15 mouse cellular contexts compared by ENCODE assay signal in the genomic region with DNA sequence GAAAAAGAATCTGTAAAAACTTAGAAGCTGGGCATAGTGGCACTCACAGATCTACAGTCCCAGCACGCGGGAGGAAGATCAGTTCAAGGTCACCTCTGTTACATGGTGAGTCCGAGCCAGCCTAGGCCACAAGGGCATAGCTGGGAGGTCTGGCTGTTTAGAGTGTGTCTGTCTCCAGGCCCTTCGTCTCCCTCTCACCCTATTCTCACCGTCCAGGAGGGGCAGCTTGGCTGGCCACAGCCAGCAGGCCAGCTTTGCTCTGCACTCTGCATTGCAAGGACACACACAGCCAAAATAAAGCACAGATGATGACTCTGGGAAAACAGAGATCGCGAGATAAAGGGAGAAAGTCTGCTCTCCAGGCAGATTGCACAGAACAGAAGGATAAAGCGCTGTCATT. TPM values are rescaled to one million over a fixed set of nuclear protein-coding genes. Genes with fewer than 3 reads are reported as not detected.
DNase-seq lines count a peak whose midpoint lies in the region; ATAC-seq lines count a peak whose summit lies in the region.
"Had no signal": no experiment of that assay in that cellular context is flagged by ENCODE, and none has a peak within 500 bp of the region (broad histone marks: within the 10 kb centered on the region; RNA-seq: fewer than 3 reads in every experiment).

No protein-coding gene starts in this region.

- ATAC-seq in heart, embryonic 13.5 days (ENCODE audit: extremely low read depth, insufficient number of reproducible peaks, low FRiP score, low TSS enrichment), result no peak
- 0 out of 2 replicates have a peak, but pooled peaks have one; percentile 23 for ATAC-seq in midbrain, embryonic 12.5 days (ENCODE audit: low FRiP score, low read depth)
- no peak for ATAC-seq in midbrain, embryonic 13.5 days
- ATAC-seq: CD4-positive, CD25-positive, alpha-beta regulatory T cell, adult 4 months; intestine, embryonic 15.5 days; liver, postnatal 0 days had no signal

- H3K27ac ChIP-seq in heart, embryonic 13.5 days (replicated peaks), result peak overlapping the region; percentile 79
- H3K27ac ChIP-seq in midbrain, embryonic 12.5 days (replicated peaks), result no peak overlapping the region
- H3K27ac ChIP-seq in midbrain, embryonic 13.5 days, result no peak overlapping the region
- H3K27ac ChIP-seq: intestine, embryonic 15.5 days; neural tube, embryonic 15.5 days; stomach, embryonic 15.5 days had no signal

- no peak for DNase-seq in heart, adult 8-10 months (ENCODE audit: low spot score)
- DNase-seq in adrenal gland, postnatal 36 days, result peak; percentile 56 to 59
- DNase-seq in lung, postnatal 4 days, result peak; percentile 16 to 75
- DNase-seq in cerebellum, postnatal 25 days, result no peak
- DNase-seq in cerebellum, adult 8-10 months, result no peak
- DNase-seq: liver, postnatal 0 days; right cerebral cortex, postnatal 4 days had no signal

- 49% methylated on average over 8 of the region's 8 CpGs for WGBS in heart, embryonic 13.5 days
- 67% methylated on average over 8 of the region's 8 CpGs for whole genome bisulfite sequencing in midbrain, embryonic 12.5 days
- 63% methylated on average over 8 of the region's 8 CpGs for WGBS in midbrain, embryonic 13.5 days

- no peak overlapping the region for H3K4me3 ChIP-seq in heart, embryonic 13.5 days
- no peak overlapping the region for H3K4me3 ChIP-seq in midbrain, embryonic 12.5 days
- H3K4me3 ChIP-seq in midbrain, embryonic 13.5 days (replicated peaks), result no peak overlapping the region
- H3K4me3 ChIP-seq: erythroblast, embryonic 14.5 days; intestine, embryonic 15.5 days; neural tube, embryonic 15.5 days; stomach, embryonic 15.5 days had no signal

- H3K9me3 ChIP-seq in heart, embryonic 13.5 days, result no peaks in the 10 kb centered on the region
- H3K9me3 ChIP-seq in midbrain, embryonic 12.5 days, result no peaks in the 10 kb centered on the region
- no peaks in the 10 kb centered on the region for H3K9me3 ChIP-seq in midbrain, embryonic 13.5 days
- H3K9me3 ChIP-seq: intestine, embryonic 15.5 days; neural tube, embryonic 15.5 days; stomach, embryonic 15.5 days had no signal

- H3K27me3 ChIP-seq in heart, embryonic 13.5 days (replicated peaks), result no peaks in the 10 kb centered on the region
- H3K27me3 ChIP-seq in midbrain, embryonic 12.5 days, result no peaks in the 10 kb centered on the region
- no peaks in the 10 kb centered on the region for H3K27me3 ChIP-seq in midbrain, embryonic 13.5 days
- H3K27me3 ChIP-seq: intestine, embryonic 15.5 days; neural tube, embryonic 15.5 days; stomach, embryonic 15.5 days had no signal

- H3K36me3 ChIP-seq in heart, embryonic 13.5 days, result no peaks in the 10 kb centered on the region
- H3K36me3 ChIP-seq in midbrain, embryonic 12.5 days, result no peaks in the 10 kb centered on the region
- H3K36me3 ChIP-seq in midbrain, embryonic 13.5 days, result no peaks in the 10 kb centered on the region
- H3K36me3 ChIP-seq: intestine, embryonic 15.5 days; neural tube, embryonic 15.5 days; stomach, embryonic 15.5 days had no signal

- peak overlapping the region; percentile 54; the same call in 1 of the 2 replicates for H3K9ac ChIP-seq in heart, embryonic 13.5 days
- no peak overlapping the region for H3K9ac ChIP-seq in midbrain, embryonic 12.5 days (replicated peaks)
- no peak overlapping the region for H3K9ac ChIP-seq in midbrain, embryonic 13.5 days (replicated peaks)
- H3K9ac ChIP-seq: intestine, embryonic 15.5 days; liver, postnatal 0 days; neural tube, embryonic 15.5 days; stomach, embryonic 15.5 days had no signal

- H3K4me2 ChIP-seq in heart, embryonic 13.5 days, result no peak overlapping the region
- H3K4me2 ChIP-seq in midbrain, embryonic 12.5 days (replicated peaks), result no peak overlapping the region
- no peak overlapping the region for H3K4me2 ChIP-seq in midbrain, embryonic 13.5 days (replicated peaks)
- H3K4me2 ChIP-seq: intestine, embryonic 15.5 days; neural tube, embryonic 15.5 days; stomach, embryonic 15.5 days had no signal

- peaks cover 25% of the 10 kb centered on the region for H3K4me1 ChIP-seq in heart, embryonic 13.5 days
- H3K4me1 ChIP-seq in midbrain, embryonic 12.5 days, result no peaks in the 10 kb centered on the region; the same call in 1 of the 2 replicates
- H3K4me1 ChIP-seq in midbrain, embryonic 13.5 days (replicated peaks), result no peaks in the 10 kb centered on the region
- H3K4me1 ChIP-seq: intestine, embryonic 15.5 days; neural tube, embryonic 15.5 days; stomach, embryonic 15.5 days had no signal

RNA-seq across cellular contexts. Expression of gene Filip1, which starts 10.2 kb away (rescaled TPM):
- 24.5 and 27.3 TPM in 2 replicates for polyA plus RNA-seq in heart, embryonic 13.5 days (2015; fragmentation: Nextera tagmentation; extraction: Ambion mirVana)
- total RNA-seq in heart, adult 8-10 months (2022), result 100 to 1,000 TPM; 107 to 134 (median 116) TPM
- 8.3 and 11.0 TPM in 2 replicates for polyA plus RNA-seq in midbrain, embryonic 12.5 days (2016; fragmentation: Nextera tagmentation; extraction: Ambion mirVana)
- 4.6 and 5.0 TPM in 2 replicates for polyA plus RNA-seq in midbrain, embryonic 13.5 days (2015; fragmentation: Nextera tagmentation; extraction: Ambion mirVana)
- total RNA-seq in adrenal gland, postnatal 36 days (2021), result 10 to 100 TPM; 66.6 to 80.8 TPM
- polyA plus RNA-seq: erythroblast, embryonic 14.5 days had no signal

RNA-seq across cellular contexts. Expression of gene Senp6, which starts 43.9 kb away (rescaled TPM):
- polyA plus RNA-seq in heart, embryonic 13.5 days (2015; fragmentation: Nextera tagmentation; extraction: Ambion mirVana), result 32.4 and 32.6 TPM in 2 replicates
- total RNA-seq in heart, adult 8-10 months (2022), result 10 to 100 TPM; 59.8 to 73.0 (median 66.9) TPM
- polyA plus RNA-seq in midbrain, embryonic 12.5 days (2016; fragmentation: Nextera tagmentation; extraction: Ambion mirVana), result 75.7 and 85.2 TPM in 2 replicates
- 57.7 and 63.6 TPM in 2 replicates for polyA plus RNA-seq in midbrain, embryonic 13.5 days (2015; fragmentation: Nextera tagmentation; extraction: Ambion mirVana)
- 100 to 1,000 TPM; 118 to 119 TPM for total RNA-seq in adrenal gland, postnatal 36 days (2021)

Comparison
In these comparisons a context has a peak if more than half of its experiments do, and no peak if none do; other contexts are left out.
1. DNase-seq: peak in adrenal gland, postnatal 36 days (2 of 2) and lung, postnatal 4 days (2 of 2); none in heart, adult 8-10 months (single experiment), cerebellum, postnatal 25 days (0 of 2) and cerebellum, adult 8-10 months (single experiment).